Mouse (Mus musculus) stomach, embryonic 14.5 days (tissue): ENCODE measurements around the gene Cutc. TPM values are rescaled to one million over a fixed set of nuclear protein-coding genes. Genes with fewer than 3 reads are reported as not detected.

Experiments used
- ATAC-seq: fragments of 200-750 bp; cut with Nextera tagmentation; 2 replicates; pipeline ENCODE4 v1.8.0; 2017; ENCODE audit warnings: low read depth, moderate TSS enrichment; ENCODE audit not compliant: insufficient number of reproducible peaks, insufficient read depth, low FRiP score
- H3K27ac ChIP-seq: fragments of 300-500 bp; sonication (generic); 2 replicates; pipeline ENCODE4 v1.5.1; 2014; ENCODE audit warnings: mild to moderate bottlenecking, low read length, moderate library complexity, mixed read lengths
- H3K27me3 ChIP-seq: fragments of 300-500 bp; sonication (generic); 2 replicates; pipeline ENCODE4 v1.6.1; 2014; ENCODE audit warnings: low read length, control low read depth, mixed read lengths; ENCODE audit not compliant: control insufficient read depth, insufficient read depth
- H3K36me3 ChIP-seq: fragments of 300-500 bp; sonication (generic); 2 replicates; pipeline ENCODE4 v1.6.1; 2014; ENCODE audit warnings: mild to moderate bottlenecking, control low read depth, low read length, moderate library complexity, mixed read lengths; ENCODE audit not compliant: control insufficient read depth, insufficient read depth
- H3K4me1 ChIP-seq: fragments of 300-500 bp; sonication (generic); 2 replicates; pipeline ENCODE4 v1.6.1; 2014; ENCODE audit warnings: low read length, control low read depth, mixed read lengths; ENCODE audit not compliant: control insufficient read depth, insufficient read depth
- H3K4me2 ChIP-seq: fragments of 300-500 bp; sonication (generic); replicated peaks from 2 replicates; pipeline ENCODE4 v1.6.1; 2014; ENCODE audit warnings: low read depth, low read length, control low read depth
- H3K4me3 ChIP-seq: fragments of 300-500 bp; sonication (generic); 2 replicates; pipeline ENCODE4 v1.5.1; 2014; ENCODE audit warnings: low read depth, low read length, control low read depth
- H3K9ac ChIP-seq: fragments of 300-500 bp; sonication (generic); replicated peaks from 2 replicates; pipeline ENCODE4 v1.6.1; 2014; ENCODE audit warnings: low read depth, mild to moderate bottlenecking, control low read depth, low read length, moderate library complexity, mixed read lengths
- H3K9me3 ChIP-seq: fragments of 300-500 bp; sonication (generic); 2 replicates; pipeline ENCODE4 v1.6.1; 2016; ENCODE audit warnings: low read depth, low read length, control low read depth; ENCODE audit not compliant: control insufficient read depth
- WGBS: fragments of 180-500 bp; shearing (Covaris S2); extraction: QIAGEN DNeasy Blood & Tissue Kit; methylation state at CpG from one replicate; pipeline ENCODE4 v1.1.7; 2014; 5-methylcytosine and 5-hydroxymethylcytosine counted together
- polyA plus RNA-seq: library from polyadenylated mRNA; unstranded; fragments of >200 nt; fragmentation: Nextera tagmentation; extraction: Ambion mirVana; gene quantifications from 2 replicates; pipeline ENCODE4 v1.2.1, GENCODE M21; 2014

The Cutc gene
- 14.8 and 15.5 TPM in 2 replicates for polyA plus RNA-seq

DNA sequence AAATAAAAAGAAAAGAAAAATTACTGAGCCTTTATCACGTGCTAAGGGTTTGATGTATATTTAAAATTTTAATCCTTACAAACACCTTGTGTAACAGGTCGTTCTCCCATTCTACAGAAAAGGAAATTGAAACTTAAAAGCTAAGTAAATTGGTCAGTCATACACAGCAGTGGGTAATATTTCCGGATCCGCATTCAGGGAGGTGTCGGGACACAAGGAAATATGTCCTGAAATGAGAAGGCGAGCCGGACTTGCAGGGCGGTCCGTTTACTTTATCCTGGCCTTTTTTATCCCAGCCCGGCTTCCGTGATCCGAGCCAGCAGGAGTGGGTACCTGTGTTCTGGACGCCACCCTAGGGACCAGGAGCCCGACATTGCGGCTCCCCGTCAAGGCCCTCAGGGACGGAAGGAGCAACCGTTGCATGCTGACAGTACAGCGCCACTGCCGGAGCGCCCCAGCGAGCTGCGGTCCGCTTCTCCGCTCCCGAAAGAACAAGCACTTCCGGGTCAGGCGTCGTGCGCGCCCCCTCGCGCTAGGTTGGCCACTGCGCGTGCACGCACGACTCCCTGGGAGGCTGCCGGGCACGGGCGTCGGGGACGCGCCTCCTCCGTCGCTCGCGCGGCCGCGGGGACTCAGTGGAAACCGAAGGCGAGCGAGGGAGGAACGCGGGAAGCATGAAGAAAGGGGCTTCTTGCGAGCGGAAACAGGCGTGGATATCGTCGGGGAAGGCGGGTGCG is at the start of gene Cutc, which contains the start of gene Cox15:
Gene Cutc, plus strand, starts transcription at position 508 of the 737 bp plus-strand sequence.
Gene Cox15, minus strand, starts transcription at position 512 of the 737 bp plus-strand sequence.
- Histone ChIP-seq H3K27me3 (no peaks in the 10 kb centered on the region), H3K4me3 (peak within 1 kb of the TSS; percentile 67), H3K9me3 (no peaks in the 10 kb centered on the region), H3K9ac (peak within 1 kb of the TSS; percentile 64), H3K4me1 (0 out of 2 replicates have a peak, but pooled peaks cover 2% of the 10 kb centered on the region), H3K4me2 (peak within 1 kb of the TSS; percentile 61), H3K27ac (peak within 1 kb of the TSS; percentile 96), H3K36me3 (peaks cover 19% of the 10 kb centered on the region)
- peak; percentile 90 for ATAC-seq
- WGBS = 1% methylated on average over 62 of the region's 62 CpGs

DNA sequence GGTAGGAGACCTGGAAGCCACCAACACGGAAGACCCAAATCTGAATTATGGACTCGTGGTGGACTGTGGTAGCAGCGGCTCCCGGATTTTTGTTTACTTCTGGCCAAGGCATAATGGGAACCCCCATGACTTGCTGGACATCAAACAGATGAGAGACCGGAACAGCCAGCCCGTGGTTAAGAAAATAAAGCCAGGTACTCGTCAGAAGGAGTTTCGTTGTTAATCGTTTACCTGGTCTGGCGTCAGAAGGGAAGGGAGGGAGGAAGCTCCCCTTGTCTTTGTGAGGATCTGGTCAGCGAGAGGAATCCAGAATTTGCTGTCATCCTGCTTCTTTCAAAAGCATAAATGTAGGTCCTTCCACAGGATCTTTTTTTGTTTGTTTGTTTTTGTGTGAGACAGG is 48.6 kb upstream of the Cutc start:
- WGBS = 64% methylated on average over 11 of the region's 11 CpGs
- Histone ChIP-seq H3K36me3 (peaks cover 34% of the 10 kb centered on the region), H3K9me3 (no peaks in the 10 kb centered on the region), H3K9ac (no peak overlapping the region), H3K27ac (no peak overlapping the region), H3K4me2 (no peak overlapping the region), H3K4me1 (no peaks in the 10 kb centered on the region), H3K27me3 (no peaks in the 10 kb centered on the region), H3K4me3 (no peak overlapping the region)
- ATAC-seq = no peak

DNA sequence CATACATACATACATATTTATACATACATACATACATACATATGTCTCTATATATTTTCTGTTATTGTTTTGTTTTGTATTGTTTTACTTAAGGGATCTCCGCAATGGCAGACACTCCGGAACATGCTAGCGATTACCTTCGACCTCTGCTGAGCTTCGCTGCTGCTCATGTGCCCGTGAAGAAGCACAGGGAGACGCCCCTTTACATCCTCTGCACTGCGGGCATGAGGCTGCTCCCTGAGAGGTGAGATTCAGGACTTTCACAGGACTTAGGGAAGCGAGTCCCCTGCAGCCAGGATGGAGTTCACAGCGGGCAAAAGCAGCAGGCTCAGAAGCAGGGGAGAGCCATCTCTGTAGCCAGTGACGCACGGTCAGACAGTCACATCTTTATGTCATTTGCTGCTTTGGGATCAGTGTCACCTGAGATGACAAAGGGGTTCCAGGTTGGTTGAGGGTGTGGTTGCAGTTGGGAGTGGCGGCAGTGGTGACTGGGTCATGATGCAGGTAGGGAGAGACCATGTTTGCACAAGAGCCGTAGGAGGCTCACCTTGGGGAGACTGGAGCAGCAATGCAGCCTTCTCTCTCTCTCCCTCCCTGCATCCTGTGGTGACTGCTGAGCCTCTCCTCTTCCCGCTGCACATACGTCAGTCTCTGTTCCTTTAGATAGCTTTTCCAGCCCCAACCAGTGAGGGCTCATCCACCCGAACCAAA is 47.9 kb upstream of the Cutc start:
- Histone ChIP-seq H3K4me1 (no peaks in the 10 kb centered on the region), H3K27me3 (no peaks in the 10 kb centered on the region), H3K4me2 (no peak overlapping the region), H3K9ac (no peak overlapping the region), H3K9me3 (no peaks in the 10 kb centered on the region), H3K27ac (no peak overlapping the region), H3K4me3 (no peak overlapping the region), H3K36me3 (peaks cover 31% of the 10 kb centered on the region)
- 80% methylated on average over 17 of the region's 17 CpGs for WGBS
- ATAC-seq = no peak

DNA sequence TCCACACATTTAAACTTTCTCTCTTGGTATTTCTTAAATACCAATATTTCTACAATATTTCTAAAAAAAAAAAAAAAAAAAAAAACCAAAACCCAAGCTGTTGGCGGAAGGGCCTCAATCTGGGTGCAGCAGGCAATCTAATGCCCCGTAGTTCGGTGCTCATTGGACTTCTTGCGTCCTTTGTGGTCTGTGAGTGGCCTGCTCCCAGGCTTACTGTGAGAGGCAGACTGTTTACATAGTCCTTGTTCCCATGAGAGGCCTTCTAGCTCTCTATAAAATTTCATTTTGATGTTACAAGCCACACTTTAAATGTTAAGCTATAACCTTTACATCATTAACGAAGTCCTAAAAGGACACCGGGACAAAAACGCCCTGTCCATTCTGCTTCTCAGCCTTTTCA is 44.6 kb upstream of the Cutc start:
- Histone ChIP-seq H3K4me3 (no peak overlapping the region), H3K27me3 (no peaks in the 10 kb centered on the region), H3K4me1 (no peaks in the 10 kb centered on the region), H3K9me3 (no peaks in the 10 kb centered on the region), H3K36me3 (peaks cover 30% of the 10 kb centered on the region), H3K27ac (no peak overlapping the region), H3K4me2 (no peak overlapping the region), H3K9ac (no peak overlapping the region)
- ATAC-seq = no peak
- 87% methylated on average over 7 of the region's 7 CpGs for WGBS

DNA sequence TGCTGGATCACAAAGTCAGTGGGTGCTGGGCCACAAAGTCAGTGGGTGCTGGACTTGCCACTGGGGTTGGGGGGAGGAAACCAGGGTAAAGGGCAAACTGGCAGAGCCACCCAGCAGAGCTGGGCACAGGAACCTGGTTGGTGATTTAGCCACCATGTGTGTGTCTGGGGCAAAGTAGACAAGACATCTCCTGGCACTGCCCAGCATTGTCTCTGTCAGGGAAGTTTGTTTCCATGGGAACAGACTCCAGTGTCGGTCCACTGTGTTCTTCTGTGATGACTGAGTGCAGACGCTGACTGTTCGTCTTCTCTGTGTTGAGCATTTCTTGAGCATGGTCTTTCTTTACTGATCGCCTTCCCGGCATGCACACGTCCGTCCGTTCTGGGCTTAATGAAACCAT is 43.5 kb upstream of the Cutc start:
- WGBS = 79% methylated on average over 8 of the region's 8 CpGs
- H3K27me3 ChIP-seq = no peaks in the 10 kb centered on the region
- H3K4me1 ChIP-seq = no peaks in the 10 kb centered on the region
- no peaks in the 10 kb centered on the region for H3K9me3 ChIP-seq
- H3K4me3 ChIP-seq = no peak overlapping the region
- no peak overlapping the region for H3K27ac ChIP-seq
- ATAC-seq = no peak
- no peak overlapping the region for H3K4me2 ChIP-seq
- no peak overlapping the region for H3K9ac ChIP-seq
- H3K36me3 ChIP-seq = peaks cover 26% of the 10 kb centered on the region

- Histone ChIP-seq H3K27ac (no peak overlapping the region), H3K9ac (no peak overlapping the region), H3K4me2 (no peak overlapping the region), H3K4me3 (no peak overlapping the region), H3K36me3 (peaks cover 6% of the 10 kb centered on the region), H3K4me1 (no peaks in the 10 kb centered on the region), H3K27me3 (no peaks in the 10 kb centered on the region), H3K9me3 (no peaks in the 10 kb centered on the region)
- WGBS = 53% methylated on average over 22 of the region's 22 CpGs
- peak; percentile 76; the same call in 1 of the 2 replicates for ATAC-seq
Measured at GRCm38 (mm10) chr19:43711159-43711916, 41.5 kb upstream of the Cutc start.

DNA sequence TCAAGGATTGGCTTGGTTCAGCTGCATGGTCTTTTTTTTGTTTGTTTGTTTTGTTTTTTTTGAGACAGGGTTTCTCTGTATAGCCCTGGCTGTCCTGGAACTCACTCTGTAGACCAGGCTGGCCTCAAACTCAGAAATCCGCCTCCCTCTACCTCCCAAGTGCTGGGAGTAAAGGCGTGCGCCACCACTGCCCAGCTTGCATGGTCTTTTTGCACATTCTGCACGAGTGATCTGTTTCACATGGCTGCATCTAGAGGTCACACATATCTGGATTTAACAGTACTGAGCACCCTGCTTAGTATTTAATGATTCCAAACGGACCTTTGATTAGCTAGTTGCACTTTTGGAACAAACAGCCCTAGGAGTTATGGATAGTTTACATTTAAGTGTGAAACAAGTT is 40.8 kb upstream of the Cutc start:
- Histone ChIP-seq H3K27me3 (no peaks in the 10 kb centered on the region), H3K36me3 (peaks cover 4% of the 10 kb centered on the region; the same call in 1 of the 2 replicates)
- 80% methylated on average over 5 of the region's 5 CpGs for WGBS

GRCm38 (mm10) chr19:43720061-43720460 is 32.7 kb upstream of the Cutc start:
- H3K27ac ChIP-seq = no peak overlapping the region
- no peaks in the 10 kb centered on the region for H3K9me3 ChIP-seq
- H3K4me2 ChIP-seq = no peak overlapping the region
- no peak overlapping the region for H3K4me3 ChIP-seq
- H3K36me3 ChIP-seq = peaks cover 13% of the 10 kb centered on the region
- 94% methylated on average over 11 of the region's 11 CpGs for WGBS
- H3K9ac ChIP-seq = no peak overlapping the region
- H3K4me1 ChIP-seq = no peaks in the 10 kb centered on the region
- H3K27me3 ChIP-seq = no peaks in the 10 kb centered on the region
- ATAC-seq = no peak

More for the DNA sequence above, 40.8 kb upstream of the Cutc start:
- Histone ChIP-seq H3K9ac (no peak overlapping the region), H3K4me1 (no peaks in the 10 kb centered on the region), H3K4me3 (no peak overlapping the region), H3K27ac (no peak overlapping the region), H3K9me3 (no peaks in the 10 kb centered on the region), H3K4me2 (no peak overlapping the region)
- no peak for ATAC-seq
